Mouse (Mus musculus) embryonic facial prominence, embryonic 15.5 days (tissue): ENCODE results near the gene Hspb9. TPM values are rescaled to one million over a fixed set of nuclear protein-coding genes. Genes with fewer than 3 reads are reported as not detected.
A peak's percentile ranks its signal among the peaks of the same experiment; 100 is the strongest.

Source experiments
- ATAC-seq: fragments of 200-750 bp; cut with Nextera tagmentation; 2 replicates; pipeline ENCODE4 v1.8.0; 2017; ENCODE audit warnings: low read depth, moderate TSS enrichment; ENCODE audit not compliant: insufficient number of reproducible peaks, low FRiP score, low TSS enrichment
- H3K27ac ChIP-seq: fragments of 300-500 bp; sonication (generic); replicated peaks from 2 replicates; pipeline ENCODE4 v1.5.1; 2015; ENCODE audit warnings: mild to moderate bottlenecking, inconsistent platforms
- H3K27me3 ChIP-seq: fragments of 300-500 bp; sonication (generic); 2 replicates; pipeline ENCODE4 v1.6.1; 2015; ENCODE audit warnings: inconsistent platforms
- H3K36me3 ChIP-seq: fragments of 300-500 bp; sonication (generic); 2 replicates; pipeline ENCODE4 v1.6.1; 2015; ENCODE audit warnings: mild to moderate bottlenecking, inconsistent platforms
- H3K4me1 ChIP-seq: fragments of 300-500 bp; sonication (generic); 2 replicates; pipeline ENCODE4 v1.6.1; 2015; ENCODE audit warnings: inconsistent platforms
- H3K4me2 ChIP-seq: fragments of 300-500 bp; sonication (generic); replicated peaks from 2 replicates; pipeline ENCODE4 v1.6.1; 2015; ENCODE audit warnings: mild to moderate bottlenecking, inconsistent platforms
- H3K4me3 ChIP-seq: fragments of 300-500 bp; sonication (generic); replicated peaks from 2 replicates; pipeline ENCODE4 v1.5.1; 2015; ENCODE audit warnings: mild to moderate bottlenecking, inconsistent platforms
- H3K9ac ChIP-seq: fragments of 300-500 bp; sonication (generic); 2 replicates; pipeline ENCODE4 v1.6.1; 2015; ENCODE audit warnings: inconsistent platforms
- H3K9me3 ChIP-seq: fragments of 300-500 bp; sonication (generic); replicated peaks from 2 replicates; pipeline ENCODE4 v1.6.1; 2016; ENCODE audit warnings: inconsistent platforms
- WGBS: fragments of 180-500 bp; shearing (Covaris S2); methylation state at CpG from one replicate; pipeline ENCODE4 v1.1.7; 2015; 5-methylcytosine and 5-hydroxymethylcytosine counted together
- polyA plus RNA-seq: library from polyadenylated mRNA; unstranded; fragments of >200 nt; fragmentation: Nextera tagmentation; extraction: Ambion mirVana; gene quantifications from 2 replicates; pipeline ENCODE4 v1.2.1, GENCODE M21; 2015

Hspb9 gene
- polyA plus RNA-seq, 1 experiment from 2014 or later, result not detected

DNA sequence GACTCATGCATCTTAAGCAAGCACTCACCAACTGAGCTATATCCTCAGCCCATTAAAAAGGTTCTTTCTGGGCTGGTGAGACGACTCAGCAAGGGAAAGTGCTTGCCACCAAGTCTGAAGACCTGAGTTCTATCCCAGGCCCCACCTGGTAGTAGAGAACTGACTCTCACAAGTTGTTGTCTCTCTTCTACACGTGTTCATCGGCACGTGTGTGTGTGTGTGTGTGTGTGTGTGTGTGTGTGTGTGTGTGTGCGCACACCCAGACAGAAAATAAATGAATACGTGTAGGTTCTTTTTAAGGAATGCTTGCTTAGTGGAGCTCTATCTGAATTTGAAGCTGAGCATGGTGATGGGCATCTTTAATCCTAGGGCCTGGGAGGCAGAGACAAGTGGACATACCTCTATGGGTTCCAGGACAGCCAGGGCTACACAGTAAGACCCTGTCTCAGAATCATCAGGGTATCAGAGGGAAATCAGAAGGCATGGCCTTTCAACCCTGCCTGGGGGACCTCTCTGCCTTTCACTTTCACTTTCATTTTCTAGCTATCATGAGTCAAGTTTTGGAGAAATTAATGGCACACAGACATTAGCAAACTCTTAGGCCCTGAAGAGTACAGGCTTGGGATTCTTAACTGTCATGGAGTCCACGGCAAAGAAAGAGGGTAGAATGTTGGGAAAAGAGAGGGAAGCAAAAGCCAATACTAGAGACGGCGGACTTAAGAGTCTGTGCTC is 21.6 kb downstream of the Hspb9 start:
- 89% methylated on average over 9 of the region's 9 CpGs for WGBS
- Histone ChIP-seq H3K27ac (no peak overlapping the region), H3K9ac (no peak overlapping the region), H3K4me1 (peaks cover 28% of the 10 kb centered on the region), H3K36me3 (peaks cover 5% of the 10 kb centered on the region; the same call in 1 of the 2 replicates), H3K4me2 (0 out of 2 replicates have a peak overlapping the region, but pooled peaks have one; percentile 4), H3K27me3 (no peaks in the 10 kb centered on the region), H3K9me3 (no peaks in the 10 kb centered on the region), H3K4me3 (no peak overlapping the region)
- no peak for ATAC-seq

DNA sequence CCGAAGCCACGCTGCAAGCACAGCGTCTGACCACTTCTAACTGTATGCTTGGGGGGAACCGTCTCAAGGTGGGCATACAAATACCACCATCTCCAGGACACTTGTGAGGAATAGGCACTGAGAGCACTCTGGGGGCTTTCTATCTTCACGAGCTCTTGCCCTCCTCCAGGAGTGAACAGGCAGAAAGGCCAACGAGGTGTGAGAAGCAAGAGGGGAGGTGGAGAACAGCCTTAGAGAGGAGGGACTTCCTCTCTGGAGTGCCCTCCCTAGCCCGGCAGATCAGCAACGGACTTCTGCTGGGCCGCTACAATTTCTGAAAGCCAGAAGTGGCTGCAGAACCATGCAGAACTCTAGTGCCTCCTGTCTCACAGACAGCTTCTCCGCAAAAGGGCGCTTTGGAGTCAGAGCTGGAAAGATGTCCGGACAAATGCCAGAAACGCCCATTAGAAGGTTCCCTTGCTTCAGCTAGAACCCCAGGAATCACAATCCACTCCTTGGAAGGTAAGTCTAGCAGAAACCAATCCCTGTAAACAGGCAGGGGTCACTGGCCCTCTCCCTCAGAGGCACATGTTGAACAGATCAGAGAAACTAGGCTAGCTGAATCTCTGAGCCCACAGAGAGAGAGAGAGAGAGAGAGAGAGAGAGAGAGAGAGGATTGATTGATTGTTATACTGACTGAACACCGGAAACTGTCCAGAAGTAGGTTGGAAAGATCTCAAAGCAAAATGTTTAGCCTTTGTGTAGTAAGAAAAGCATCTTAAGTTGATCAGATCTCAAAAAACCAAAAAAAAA is 22.5 kb downstream of the Hspb9 start:
- no peak overlapping the region for H3K9ac ChIP-seq
- H3K4me3 ChIP-seq, result peak overlapping the region; percentile 99
- ATAC-seq, result no peak
- WGBS, result 79% methylated on average over 14 of the region's 14 CpGs
- H3K4me2 ChIP-seq, result peak overlapping the region; percentile 75; the same call in 1 of the 2 replicates
- H3K27ac ChIP-seq, result no peak overlapping the region
- H3K36me3 ChIP-seq, result peaks cover 5% of the 10 kb centered on the region; the same call in 1 of the 2 replicates
- H3K27me3 ChIP-seq, result no peaks in the 10 kb centered on the region
- no peaks in the 10 kb centered on the region for H3K9me3 ChIP-seq
- H3K4me1 ChIP-seq, result peaks cover 28% of the 10 kb centered on the region

DNA sequence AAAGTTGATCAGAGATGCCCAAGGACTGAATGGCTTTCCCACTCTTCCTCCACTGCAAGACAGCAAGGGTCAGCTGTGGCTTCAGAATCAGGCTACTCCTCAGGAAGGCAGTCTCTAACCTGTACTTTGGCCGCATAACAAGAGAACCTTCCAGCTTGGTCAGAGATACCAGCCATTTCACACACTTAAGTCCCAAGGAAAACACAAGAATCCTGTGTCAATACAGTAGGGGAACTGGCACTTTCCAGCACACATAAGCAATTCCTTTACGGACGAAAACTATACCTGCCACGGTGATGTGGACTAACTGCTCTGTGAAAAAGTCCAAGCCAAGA is 23.1 kb downstream of the Hspb9 start:
- no peaks in the 10 kb centered on the region for H3K9me3 ChIP-seq
- peak overlapping the region; percentile 75 for H3K4me2 ChIP-seq
- peak overlapping the region; percentile 99 for H3K4me3 ChIP-seq
- H3K27me3 ChIP-seq, result no peaks in the 10 kb centered on the region
- no peak overlapping the region for H3K27ac ChIP-seq
- no peak overlapping the region; the same call in 1 of the 2 replicates for H3K9ac ChIP-seq
- 77% methylated on average over 4 of the region's 4 CpGs for WGBS
- peaks cover 28% of the 10 kb centered on the region for H3K4me1 ChIP-seq
- peaks cover 5% of the 10 kb centered on the region; the same call in 1 of the 2 replicates for H3K36me3 ChIP-seq
- ATAC-seq, result no peak

DNA sequence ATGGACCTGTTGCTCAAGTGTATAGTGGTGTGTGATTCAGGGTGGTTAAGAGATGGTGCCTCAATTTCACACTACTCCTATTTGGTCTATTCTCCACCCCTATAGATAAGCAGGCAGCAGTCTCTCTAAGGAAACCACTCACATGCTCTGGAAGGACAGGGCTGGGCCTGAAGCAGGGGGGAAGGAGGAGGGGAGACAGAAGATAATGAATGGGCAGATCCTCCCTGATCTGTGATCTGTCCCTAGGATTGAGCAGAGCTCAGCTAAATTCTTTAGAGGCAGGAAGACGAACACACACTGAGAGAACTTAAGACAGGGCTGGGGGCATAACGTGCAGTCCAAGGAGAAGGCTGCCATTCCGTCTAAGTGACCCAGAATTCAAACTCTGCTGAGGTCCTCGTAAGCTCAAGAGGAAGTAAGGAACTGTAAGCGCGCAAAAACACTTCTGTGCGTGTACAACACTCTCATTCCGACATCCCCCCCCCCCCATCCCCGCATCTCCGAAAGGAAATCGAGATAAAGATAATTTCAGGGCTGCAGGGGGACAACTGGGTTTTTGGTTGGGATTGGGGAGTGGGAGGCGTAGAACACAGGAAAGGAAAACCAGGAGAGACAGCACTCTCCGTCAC is 23.6 kb downstream of the Hspb9 start:
- Histone ChIP-seq H3K9me3 (no peaks in the 10 kb centered on the region), H3K4me3 (peak overlapping the region; percentile 99), H3K4me2 (peak overlapping the region; percentile 75), H3K27me3 (no peaks in the 10 kb centered on the region), H3K4me1 (peaks cover 25% of the 10 kb centered on the region), H3K9ac (peak overlapping the region; percentile 91), H3K27ac (0 out of 2 replicates have a peak overlapping the region, but pooled peaks have one; percentile 60), H3K36me3 (peaks cover 5% of the 10 kb centered on the region; the same call in 1 of the 2 replicates)
- no peak for ATAC-seq
- under 1% methylated on average over 13 of the region's 13 CpGs for WGBS

DNA sequence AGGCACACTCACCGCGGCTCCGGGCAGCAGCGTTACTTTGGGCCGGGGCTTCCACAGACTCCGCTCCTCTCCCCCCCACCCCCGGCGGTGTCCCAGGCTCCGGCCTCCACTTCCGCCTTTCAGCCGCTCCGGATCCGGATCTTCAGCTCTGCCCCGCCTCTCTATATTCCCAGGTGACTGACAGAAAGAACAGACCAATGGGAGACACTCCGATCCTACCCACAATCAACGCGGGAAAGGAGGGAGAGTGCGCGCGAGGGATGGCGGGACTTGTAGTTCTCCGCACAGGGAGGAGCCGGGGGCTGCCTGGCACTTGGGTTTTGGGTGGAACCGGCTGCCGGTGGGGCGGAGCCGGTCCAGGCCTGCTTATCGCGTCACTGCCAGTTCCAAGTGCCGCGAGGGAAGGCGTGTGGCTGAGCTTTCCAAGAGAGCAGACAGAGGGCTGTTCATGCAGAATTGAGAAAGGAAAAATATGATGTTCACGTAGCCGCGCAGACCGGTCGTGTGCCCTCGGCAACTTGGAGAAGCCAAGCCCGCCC is 24.5 kb downstream of the Hspb9 start, which contains the start of gene Rab5c:
TSS of gene Rab5c (minus strand) at position 150 of the 539 bp plus-strand sequence.
- no peaks in the 10 kb centered on the region for H3K27me3 ChIP-seq
- H3K4me1 ChIP-seq, result peaks cover 21% of the 10 kb centered on the region
- ATAC-seq, result peak; percentile 99
- peak within 1 kb of the TSS; percentile 75 for H3K4me2 ChIP-seq
- H3K27ac ChIP-seq, result peak within 1 kb of the TSS; percentile 75
- peak within 1 kb of the TSS; percentile 99 for H3K4me3 ChIP-seq
- peak within 1 kb of the TSS; percentile 91 for H3K9ac ChIP-seq
- no peaks in the 10 kb centered on the region for H3K36me3 ChIP-seq
- H3K9me3 ChIP-seq, result no peaks in the 10 kb centered on the region
- WGBS, result under 1% methylated on average over 39 of the region's 39 CpGs

DNA sequence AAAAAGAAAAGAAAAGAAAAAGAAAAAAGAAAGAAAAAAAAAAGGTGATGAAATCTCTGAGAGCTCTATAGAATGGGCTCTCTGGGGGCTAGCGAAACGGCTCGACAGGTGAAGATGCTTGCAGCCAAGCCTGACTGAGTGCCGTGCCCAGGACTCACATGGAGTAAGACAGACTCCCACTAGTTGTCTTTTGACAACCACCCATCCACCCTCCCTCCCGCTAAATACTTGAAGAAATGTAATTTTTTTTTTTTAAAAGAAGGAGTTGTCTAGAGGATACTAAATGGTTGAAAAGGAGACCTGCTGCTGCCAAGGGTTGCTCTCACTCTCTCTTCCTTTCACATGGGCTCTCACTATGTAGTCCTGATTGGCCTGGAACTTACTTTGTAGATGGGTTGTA is 25.1 kb downstream of the Hspb9 start:
- Histone ChIP-seq H3K36me3 (no peaks in the 10 kb centered on the region), H3K9ac (no peak overlapping the region), H3K27ac (0 out of 2 replicates have a peak overlapping the region, but pooled peaks have one; percentile 75)

DNA sequence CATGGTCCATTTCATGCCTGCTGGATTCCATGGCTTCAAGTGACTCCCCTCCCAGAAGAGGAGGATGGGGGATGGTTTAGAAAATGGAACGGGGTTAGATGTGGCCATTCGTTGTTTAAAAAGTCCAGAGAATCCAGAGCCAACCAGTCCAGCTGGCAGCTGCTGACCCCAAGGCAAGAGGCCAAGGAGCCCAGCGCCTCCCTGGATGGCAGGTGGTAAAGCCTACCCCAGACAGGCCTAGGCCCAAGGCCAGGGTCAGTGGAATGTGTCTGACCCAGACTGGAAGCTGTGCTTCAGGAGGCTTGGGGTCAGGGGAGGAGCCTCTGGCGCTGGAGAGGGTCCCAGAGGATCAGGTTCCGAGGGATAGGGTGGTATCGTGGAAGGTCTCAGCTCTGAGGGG is 27.7 kb downstream of the Hspb9 start:
- Histone ChIP-seq H3K27ac (no peak overlapping the region), H3K9ac (no peak overlapping the region), H3K36me3 (no peaks in the 10 kb centered on the region), H3K9me3 (no peaks in the 10 kb centered on the region), H3K4me1 (peaks cover 10% of the 10 kb centered on the region), H3K4me3 (no peak overlapping the region), H3K27me3 (no peaks in the 10 kb centered on the region), H3K4me2 (no peak overlapping the region)
- 57% methylated on average over 6 of the region's 6 CpGs for WGBS
- ATAC-seq, result no peak

More for the DNA sequence above, 25.1 kb downstream of the Hspb9 start:
- H3K4me3 ChIP-seq, result peak overlapping the region; percentile 99
- WGBS, result 16% methylated on average over 5 of the region's 5 CpGs
- no peaks in the 10 kb centered on the region for H3K27me3 ChIP-seq
- H3K4me1 ChIP-seq, result peaks cover 21% of the 10 kb centered on the region
- H3K4me2 ChIP-seq, result peak overlapping the region; percentile 75
- no peak for ATAC-seq
- H3K9me3 ChIP-seq, result no peaks in the 10 kb centered on the region

- WGBS, result 17% methylated on average over 6 of the region's 6 CpGs
- ATAC-seq, result no peak
- Histone ChIP-seq H3K4me3 (no peak overlapping the region), H3K27ac (no peak overlapping the region), H3K4me2 (no peak overlapping the region), H3K9me3 (no peaks in the 10 kb centered on the region), H3K27me3 (0 out of 2 replicates have a peak, but pooled peaks cover 3% of the 10 kb centered on the region), H3K9ac (no peak overlapping the region), H3K4me1 (no peaks in the 10 kb centered on the region), H3K36me3 (no peaks in the 10 kb centered on the region)
Observed at GRCm38 (mm10) chr11:100745085-100745484, 31.4 kb downstream of the Hspb9 start.

DNA sequence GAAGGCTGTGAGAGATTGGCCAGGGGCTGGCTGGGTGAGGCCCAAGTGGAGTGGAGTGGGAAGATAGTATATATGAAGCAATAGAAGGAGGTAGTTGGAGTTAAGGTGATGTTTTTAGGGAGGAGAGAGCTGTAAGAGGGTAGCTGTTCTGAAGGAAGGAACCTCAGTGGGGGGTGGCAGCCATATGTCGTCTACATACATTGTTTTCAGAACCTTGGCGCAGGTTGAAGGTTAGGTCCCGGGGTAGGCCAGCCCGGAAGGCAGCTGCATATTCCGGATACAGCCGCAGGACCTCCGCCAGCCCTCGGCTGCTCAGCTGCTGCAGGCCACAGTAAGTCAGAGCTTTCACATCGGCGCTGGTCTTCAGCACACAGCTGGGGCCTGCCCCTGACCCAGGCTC is 32.9 kb downstream of the Hspb9 start:
- H3K4me1 ChIP-seq, result no peaks in the 10 kb centered on the region
- 79% methylated on average over 10 of the region's 10 CpGs for WGBS

GRCm38 (mm10) chr11:100747114-100747513 is 33.5 kb downstream of the Hspb9 start:
- no peaks in the 10 kb centered on the region for H3K4me1 ChIP-seq
- 72% methylated on average over 5 of the region's 5 CpGs for WGBS
- no peak overlapping the region for H3K4me2 ChIP-seq
- H3K9ac ChIP-seq, result no peak overlapping the region
- H3K36me3 ChIP-seq, result no peaks in the 10 kb centered on the region
- ATAC-seq, result no peak
- H3K27ac ChIP-seq, result no peak overlapping the region
- no peaks in the 10 kb centered on the region for H3K9me3 ChIP-seq
- H3K27me3 ChIP-seq, result 0 out of 2 replicates have a peak, but pooled peaks cover 3% of the 10 kb centered on the region
- H3K4me3 ChIP-seq, result no peak overlapping the region

More for the DNA sequence above, 32.9 kb downstream of the Hspb9 start:
- no peak overlapping the region for H3K4me3 ChIP-seq
- no peaks in the 10 kb centered on the region for H3K9me3 ChIP-seq
- H3K36me3 ChIP-seq, result no peaks in the 10 kb centered on the region
- H3K27me3 ChIP-seq, result 0 out of 2 replicates have a peak, but pooled peaks cover 3% of the 10 kb centered on the region
- H3K27ac ChIP-seq, result no peak overlapping the region
- no peak overlapping the region for H3K9ac ChIP-seq
- no peak overlapping the region for H3K4me2 ChIP-seq
- ATAC-seq, result no peak
